Mouse (Mus musculus) forebrain, embryonic 13.5 days (tissue): ENCODE data around the gene Madcam1. TPM values are rescaled to one million over a fixed set of nuclear protein-coding genes. Genes with fewer than 3 reads are reported as not detected.

Experiments
- ATAC-seq: fragments of 200-750 bp; cut with Nextera tagmentation; 2 replicates; pipeline ENCODE4 v1.8.0; 2017
- H3K27ac ChIP-seq: fragments of 300-500 bp; sonication (generic); 2 replicates; pipeline ENCODE4 v1.5.1; 2015; ENCODE audit warnings: inconsistent platforms, mild to moderate bottlenecking, moderate library complexity
- H3K27me3 ChIP-seq: fragments of 300-500 bp; sonication (generic); 2 replicates; pipeline ENCODE4 v1.6.1; 2015; ENCODE audit warnings: mild to moderate bottlenecking, inconsistent platforms
- H3K36me3 ChIP-seq: fragments of 300-500 bp; sonication (generic); 2 replicates; pipeline ENCODE4 v1.6.1; 2015; ENCODE audit warnings: mild to moderate bottlenecking, inconsistent platforms; ENCODE audit not compliant: poor library complexity, severe bottlenecking
- H3K4me1 ChIP-seq: fragments of 300-500 bp; sonication (generic); 2 replicates; pipeline ENCODE4 v1.6.1; 2015; ENCODE audit warnings: inconsistent platforms
- H3K4me2 ChIP-seq: fragments of 300-500 bp; sonication (generic); 2 replicates; pipeline ENCODE4 v1.6.1; 2015; ENCODE audit warnings: inconsistent platforms, mild to moderate bottlenecking, moderate library complexity
- H3K4me3 ChIP-seq: fragments of 300-500 bp; sonication (generic); 2 replicates; pipeline ENCODE4 v1.5.1; 2015; ENCODE audit warnings: mild to moderate bottlenecking, inconsistent platforms
- H3K9ac ChIP-seq: fragments of 300-500 bp; sonication (generic); 2 replicates; pipeline ENCODE4 v1.6.1; 2015; ENCODE audit warnings: mild to moderate bottlenecking, inconsistent platforms
- H3K9me3 ChIP-seq: fragments of 300-500 bp; sonication (generic); replicated peaks from 2 replicates; pipeline ENCODE4 v1.6.1; 2016; ENCODE audit warnings: inconsistent platforms
- WGBS: fragments of 180-500 bp; shearing (Covaris S2); methylation state at CpG from one replicate; pipeline ENCODE4 v1.1.7; 2015; 5-methylcytosine and 5-hydroxymethylcytosine counted together
- polyA plus RNA-seq: library from polyadenylated mRNA; unstranded; fragments of >200 nt; fragmentation: Nextera tagmentation; extraction: Ambion mirVana; gene quantifications from 2 replicates; pipeline ENCODE4 v1.2.1, GENCODE M21; 2015

Madcam1 gene
- polyA plus RNA-seq, 1 experiment from 2014 or later: 0.31 TPM

GRCm38 (mm10) chr10:79638486-79639204 is 25.7 kb upstream of the Madcam1 start:
- Histone ChIP-seq H3K4me3 (peak overlapping the region; percentile 79), H3K9me3 (no peaks in the 10 kb centered on the region), H3K36me3 (no peaks in the 10 kb centered on the region), H3K4me2 (peak overlapping the region; percentile 80), H3K9ac (peak overlapping the region; percentile 34), H3K4me1 (peaks cover 26% of the 10 kb centered on the region), H3K27ac (no peak overlapping the region), H3K27me3 (peaks cover 40% of the 10 kb centered on the region)
- no peak for ATAC-seq
- WGBS: 5% methylated on average over 23 of the region's 23 CpGs

- Histone ChIP-seq H3K27me3 (no peaks in the 10 kb centered on the region), H3K27ac (no peak within 1 kb of the TSS), H3K4me3 (no peak within 1 kb of the TSS), H3K4me1 (no peaks in the 10 kb centered on the region), H3K36me3 (no peaks in the 10 kb centered on the region), H3K9ac (no peak within 1 kb of the TSS), H3K9me3 (no peaks in the 10 kb centered on the region), H3K4me2 (no peak within 1 kb of the TSS)
- ATAC-seq: no peak
- WGBS: 78% methylated on average over 8 of the region's 8 CpGs
Measured at GRCm38 (mm10) chr10:79645711-79646110, 18.6 kb upstream of the Madcam1 start, which contains the start of gene Odf3l2. Gene Odf3l2, minus strand, starts transcription at chr10:79645738.

GRCm38 (mm10) chr10:79649070-79649751 is 15.1 kb upstream of the Madcam1 start:
- Histone ChIP-seq H3K4me3 (no peak overlapping the region), H3K27ac (no peak overlapping the region), H3K36me3 (no peaks in the 10 kb centered on the region), H3K4me2 (no peak overlapping the region), H3K27me3 (no peaks in the 10 kb centered on the region; the same call in 1 of the 2 replicates), H3K4me1 (no peaks in the 10 kb centered on the region), H3K9me3 (no peaks in the 10 kb centered on the region), H3K9ac (no peak overlapping the region)
- 29% methylated on average over 7 of the region's 7 CpGs for WGBS
- ATAC-seq: peak; percentile 79

GRCm38 (mm10) chr10:79652789-79653188 is 11.6 kb upstream of the Madcam1 start:
- Histone ChIP-seq H3K9me3 (no peaks in the 10 kb centered on the region), H3K4me3 (no peak overlapping the region), H3K4me2 (no peak overlapping the region), H3K36me3 (no peaks in the 10 kb centered on the region), H3K4me1 (peaks cover 7% of the 10 kb centered on the region; the same call in 1 of the 2 replicates), H3K27ac (no peak overlapping the region), H3K9ac (no peak overlapping the region), H3K27me3 (no peaks in the 10 kb centered on the region; the same call in 1 of the 2 replicates)
- 85% methylated on average over 7 of the region's 7 CpGs for WGBS
- ATAC-seq: no peak

GRCm38 (mm10) chr10:79654946-79655395 is 9.4 kb upstream of the Madcam1 start:
- Histone ChIP-seq H3K4me1 (peaks cover 7% of the 10 kb centered on the region; the same call in 1 of the 2 replicates), H3K9me3 (no peaks in the 10 kb centered on the region), H3K36me3 (no peaks in the 10 kb centered on the region), H3K27me3 (no peaks in the 10 kb centered on the region; the same call in 1 of the 2 replicates), H3K9ac (no peak overlapping the region), H3K27ac (0 out of 2 replicates have a peak overlapping the region, but pooled peaks have one; percentile 6), H3K4me3 (no peak overlapping the region), H3K4me2 (no peak overlapping the region)
- 35% methylated on average over 1 of the region's 1 CpGs for WGBS
- peak; percentile 86 for ATAC-seq

GRCm38 (mm10) chr10:79658829-79659228 is 5.5 kb upstream of the Madcam1 start:
- Histone ChIP-seq H3K9me3 (no peaks in the 10 kb centered on the region), H3K4me2 (no peak overlapping the region), H3K4me1 (peaks cover 7% of the 10 kb centered on the region; the same call in 1 of the 2 replicates), H3K36me3 (no peaks in the 10 kb centered on the region), H3K27ac (no peak overlapping the region), H3K9ac (no peak overlapping the region), H3K27me3 (no peaks in the 10 kb centered on the region), H3K4me3 (no peak overlapping the region)
- WGBS: 21% methylated on average over 4 of the region's 4 CpGs
- ATAC-seq: no peak

- H3K4me3 ChIP-seq: no peak overlapping the region
- H3K4me1 ChIP-seq: peaks cover under 1% of the 10 kb centered on the region; the same call in 1 of the 2 replicates
- H3K9ac ChIP-seq: no peak overlapping the region
- no peaks in the 10 kb centered on the region for H3K9me3 ChIP-seq
- H3K4me2 ChIP-seq: no peak overlapping the region
- H3K36me3 ChIP-seq: no peaks in the 10 kb centered on the region
- H3K27ac ChIP-seq: no peak overlapping the region
- WGBS: 74% methylated on average over 2 of the region's 2 CpGs
- no peak for ATAC-seq
- no peaks in the 10 kb centered on the region for H3K27me3 ChIP-seq
Measured at GRCm38 (mm10) chr10:79660298-79660697, 4.1 kb upstream of the Madcam1 start.

GRCm38 (mm10) chr10:79661861-79662260 is 2.5 kb upstream of the Madcam1 start:
- Histone ChIP-seq H3K9ac (no peak overlapping the region), H3K4me3 (no peak overlapping the region), H3K4me1 (no peaks in the 10 kb centered on the region; the same call in 1 of the 2 replicates), H3K9me3 (no peaks in the 10 kb centered on the region), H3K4me2 (no peak overlapping the region), H3K27ac (no peak overlapping the region), H3K36me3 (no peaks in the 10 kb centered on the region), H3K27me3 (no peaks in the 10 kb centered on the region)
- WGBS: 38% methylated on average over 2 of the region's 3 CpGs
- no peak for ATAC-seq

GRCm38 (mm10) chr10:79665051-79665450 is 692 bp downstream of the Madcam1 start:
- Histone ChIP-seq H3K4me2 (no peak overlapping the region), H3K4me1 (peaks cover 8% of the 10 kb centered on the region), H3K9ac (no peak overlapping the region), H3K27ac (no peak overlapping the region), H3K9me3 (no peaks in the 10 kb centered on the region), H3K27me3 (no peaks in the 10 kb centered on the region), H3K4me3 (no peak overlapping the region), H3K36me3 (no peaks in the 10 kb centered on the region)
- no peak for ATAC-seq
- 90% methylated on average over 8 of the region's 8 CpGs for WGBS

- WGBS: 78% methylated on average over 9 of the region's 9 CpGs
- H3K9me3 ChIP-seq: no peaks in the 10 kb centered on the region
- peaks cover 23% of the 10 kb centered on the region for H3K4me1 ChIP-seq
- H3K27me3 ChIP-seq: no peaks in the 10 kb centered on the region
- no peaks in the 10 kb centered on the region for H3K36me3 ChIP-seq
- H3K4me3 ChIP-seq: no peak overlapping the region
- H3K4me2 ChIP-seq: no peak overlapping the region
- no peak for ATAC-seq
- no peak overlapping the region for H3K9ac ChIP-seq
- H3K27ac ChIP-seq: no peak overlapping the region
Measured at GRCm38 (mm10) chr10:79666493-79666892, 2.1 kb downstream of the Madcam1 start.

GRCm38 (mm10) chr10:79668076-79668475 is 3.7 kb downstream of the Madcam1 start:
- H3K27ac ChIP-seq: peak overlapping the region; percentile 94
- no peak for ATAC-seq
- WGBS: 85% methylated on average over 5 of the region's 5 CpGs
- H3K36me3 ChIP-seq: peaks cover 13% of the 10 kb centered on the region
- H3K4me1 ChIP-seq: peaks cover 23% of the 10 kb centered on the region
- peak overlapping the region; percentile 97 for H3K4me2 ChIP-seq
- H3K4me3 ChIP-seq: no peak overlapping the region
- no peaks in the 10 kb centered on the region for H3K9me3 ChIP-seq
- H3K9ac ChIP-seq: peak overlapping the region; percentile 37; the same call in 1 of the 2 replicates
- no peaks in the 10 kb centered on the region for H3K27me3 ChIP-seq
